Mouse (Mus musculus): ENCODE results near the gene Rab12.

- TF ChIP-seq CTCF (IDR thresholded peaks at IDR 0.05; ENCODE audit: low read depth) (no peak), EP300 (IDR thresholded peaks at IDR 0.05; ENCODE audit: low read depth) (no peak)
These were observed 38.8 kb downstream of the Rab12 start for GRCm38 (mm10) chr17:66480491-66481278.

Data from heart, postnatal 0 days (tissue).